Mouse (Mus musculus): ENCODE data around the gene Prkra. TPM values are rescaled to one million over a fixed set of nuclear protein-coding genes. Genes with fewer than 3 reads are reported as not detected.

The Prkra gene
- polyA plus RNA-seq, 1 experiment from 2014 or later, result 26.7 TPM

DNA sequence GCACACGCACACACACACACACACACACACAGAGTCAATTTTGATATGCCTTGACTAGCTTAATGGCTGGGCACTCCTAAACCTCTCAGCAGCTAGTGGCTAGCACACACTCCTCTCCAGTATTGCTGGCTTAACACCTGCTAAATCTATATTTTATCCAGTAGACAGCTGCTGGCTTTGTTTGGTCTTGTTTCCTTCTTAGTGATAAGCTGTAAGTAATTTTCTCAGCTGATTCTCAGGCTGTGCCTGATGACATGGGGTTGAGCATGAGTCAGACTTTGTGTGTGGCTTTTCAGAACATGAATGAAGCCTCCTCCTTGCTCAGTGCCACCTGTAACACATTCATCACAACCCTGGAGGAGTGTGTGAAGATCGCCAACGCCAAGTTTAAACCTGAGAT is 39.2 kb upstream of the Prkra start:
- Histone ChIP-seq H3K27me3 (ENCODE audit: control insufficient read depth, insufficient read depth, low read length) (no peaks in the 10 kb centered on the region), H3K9ac (ENCODE audit: low read length) (no peak overlapping the region), H3K4me2 (replicated peaks; ENCODE audit: low read depth) (no peak overlapping the region), H3K9me3 (ENCODE audit: control insufficient read depth, low read length) (no peaks in the 10 kb centered on the region), H3K27ac (replicated peaks) (no peak overlapping the region), H3K4me3 (ENCODE audit: low read depth, low read length) (no peak overlapping the region), H3K4me1 (replicated peaks; ENCODE audit: control insufficient read depth, insufficient read depth) (no peaks in the 10 kb centered on the region), H3K36me3 (ENCODE audit: control insufficient read depth, insufficient read depth, low read length) (peaks cover 10% of the 10 kb centered on the region)
- WGBS, result 65% methylated on average over 3 of the region's 3 CpGs
- ATAC-seq (ENCODE audit: low FRiP score, low TSS enrichment) (peak; percentile 66), DNase-seq (ENCODE audit: low spot score) (no peak)
- TF ChIP-seq CTCF (IDR thresholded peaks at IDR 0.05; ENCODE audit: low read depth), result no peak
- TF ChIP-seq EP300 (optimal IDR thresholded peaks at IDR 0.05), result no peak

DNA sequence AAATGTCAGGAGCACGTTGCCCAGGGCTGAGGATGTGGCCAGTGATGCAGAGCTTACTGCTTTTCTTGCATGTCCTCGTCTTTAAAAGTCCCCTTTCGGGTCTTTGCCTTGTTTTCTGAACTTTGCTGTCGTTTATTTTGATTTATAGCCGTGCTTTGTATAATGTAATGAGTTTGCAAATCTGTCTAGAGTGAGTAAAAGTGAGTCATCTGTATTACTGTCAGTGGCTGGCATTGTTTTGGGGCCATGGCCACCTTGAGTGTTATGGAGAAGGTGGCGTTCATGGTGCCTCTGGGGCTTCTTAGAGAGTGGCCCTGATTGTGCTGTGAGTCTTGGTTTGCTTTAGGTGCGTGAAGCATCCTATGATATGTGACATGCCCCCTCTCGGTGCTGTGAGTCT is 34.5 kb upstream of the Prkra start:
- TF ChIP-seq CTCF (IDR thresholded peaks at IDR 0.05; ENCODE audit: low read depth), result no peak
- Histone ChIP-seq H3K27ac (replicated peaks) (no peak overlapping the region), H3K9me3 (ENCODE audit: control insufficient read depth, low read length) (no peaks in the 10 kb centered on the region), H3K4me3 (ENCODE audit: low read depth, low read length) (no peak overlapping the region), H3K9ac (ENCODE audit: low read length) (no peak overlapping the region), H3K36me3 (ENCODE audit: control insufficient read depth, insufficient read depth, low read length) (peaks cover 8% of the 10 kb centered on the region), H3K4me1 (replicated peaks; ENCODE audit: control insufficient read depth, insufficient read depth) (no peaks in the 10 kb centered on the region), H3K27me3 (ENCODE audit: control insufficient read depth, insufficient read depth, low read length) (no peaks in the 10 kb centered on the region), H3K4me2 (replicated peaks; ENCODE audit: low read depth) (no peak overlapping the region)
- WGBS, result 82% methylated on average over 8 of the region's 8 CpGs
- ATAC-seq (ENCODE audit: low FRiP score, low TSS enrichment) (no peak), DNase-seq (ENCODE audit: low spot score) (no peak)

DNA sequence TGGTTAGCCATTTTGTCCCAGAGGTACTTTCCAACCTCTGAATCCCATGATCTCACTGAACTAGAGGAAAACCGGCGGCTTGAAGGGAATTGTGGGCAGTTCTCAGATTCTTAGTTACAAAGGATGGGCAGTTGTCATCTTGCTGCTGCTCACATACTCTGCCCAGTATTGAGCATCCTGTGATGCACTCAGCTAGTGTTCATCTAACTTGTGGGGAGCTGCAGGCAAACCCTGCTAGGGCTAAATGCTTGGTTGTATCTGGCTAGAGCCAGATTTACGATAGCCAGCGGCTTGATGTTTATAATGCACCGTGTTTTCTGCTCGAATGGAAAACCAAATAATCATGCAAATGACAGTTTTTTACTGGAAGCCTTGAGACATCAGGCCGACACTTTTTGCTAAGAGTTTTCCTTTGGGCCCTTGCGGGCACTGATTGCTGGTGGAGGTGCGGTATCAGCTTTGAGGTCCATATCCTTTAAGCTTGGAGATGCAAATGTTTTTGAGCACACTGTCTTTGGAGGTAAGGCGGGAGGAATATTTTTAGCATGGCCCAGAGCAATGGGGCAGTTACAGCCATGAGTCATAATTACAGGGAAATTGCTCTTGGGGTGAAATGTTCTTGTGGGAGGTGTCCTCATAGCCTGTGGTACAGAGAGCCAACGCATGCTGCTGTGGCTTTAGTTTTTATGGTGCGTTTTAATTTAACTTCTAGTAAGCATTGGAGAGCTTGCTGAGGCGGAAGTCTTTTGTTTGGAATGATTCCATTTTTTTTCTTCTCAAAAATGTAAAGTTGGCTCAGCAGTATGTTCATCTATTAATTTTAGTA is 28.8 kb upstream of the Prkra start:
- Histone ChIP-seq H3K27ac (replicated peaks) (no peak overlapping the region), H3K27me3 (ENCODE audit: control insufficient read depth, insufficient read depth, low read length) (no peaks in the 10 kb centered on the region), H3K9me3 (ENCODE audit: control insufficient read depth, low read length) (no peaks in the 10 kb centered on the region), H3K4me2 (replicated peaks; ENCODE audit: low read depth) (peak overlapping the region; percentile 75), H3K4me3 (ENCODE audit: low read depth, low read length) (no peak overlapping the region), H3K9ac (ENCODE audit: low read length) (no peak overlapping the region), H3K4me1 (replicated peaks; ENCODE audit: control insufficient read depth, insufficient read depth) (no peaks in the 10 kb centered on the region), H3K36me3 (ENCODE audit: control insufficient read depth, insufficient read depth, low read length) (no peaks in the 10 kb centered on the region)
- TF ChIP-seq CTCF (IDR thresholded peaks at IDR 0.05; ENCODE audit: low read depth) (no peak), EP300 (optimal IDR thresholded peaks at IDR 0.05) (no peak)
- no peak for DNase-seq (ENCODE audit: low spot score)
- WGBS, result 45% methylated on average over 13 of the region's 13 CpGs
- no peak for ATAC-seq (ENCODE audit: low FRiP score, low TSS enrichment)

DNA sequence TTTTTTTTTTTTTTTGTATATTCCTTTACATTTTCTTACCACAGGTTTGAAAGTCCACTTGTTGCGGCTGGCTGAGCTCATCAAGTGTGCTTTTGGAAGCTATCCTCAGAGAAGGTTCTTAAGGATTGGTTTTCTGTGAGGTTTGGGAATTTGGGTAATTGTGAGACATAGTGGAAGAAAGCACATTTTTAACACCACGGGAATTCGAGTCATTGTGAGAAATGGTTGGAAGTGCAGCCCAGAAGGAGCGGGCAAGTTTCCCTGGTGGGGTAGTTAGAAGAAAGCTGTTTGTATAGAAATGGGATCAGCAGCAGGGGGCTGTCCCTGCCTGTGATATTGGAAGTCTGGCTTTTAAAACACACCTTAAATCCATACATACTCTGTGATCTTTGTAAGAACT is 28.1 kb upstream of the Prkra start:
- peak overlapping the region; percentile 94; the same call in 1 of the 2 replicates for H3K9ac ChIP-seq (ENCODE audit: low read length)
- no peaks in the 10 kb centered on the region for H3K4me1 ChIP-seq (replicated peaks; ENCODE audit: control insufficient read depth, insufficient read depth)
- no peak overlapping the region for H3K27ac ChIP-seq (replicated peaks)
- no peaks in the 10 kb centered on the region for H3K9me3 ChIP-seq (ENCODE audit: control insufficient read depth, low read length)
- H3K27me3 ChIP-seq (ENCODE audit: control insufficient read depth, insufficient read depth, low read length), result no peaks in the 10 kb centered on the region
- no peaks in the 10 kb centered on the region for H3K36me3 ChIP-seq (ENCODE audit: control insufficient read depth, insufficient read depth, low read length)
- 11% methylated on average over 4 of the region's 4 CpGs for WGBS
- no peak for ATAC-seq (ENCODE audit: low FRiP score, low TSS enrichment)
- TF ChIP-seq CTCF (IDR thresholded peaks at IDR 0.05; ENCODE audit: low read depth) (no peak), EP300 (optimal IDR thresholded peaks at IDR 0.05) (no peak)
- DNase-seq (ENCODE audit: low spot score), result no peak
- H3K4me3 ChIP-seq (ENCODE audit: low read depth, low read length), result peak overlapping the region; percentile 76
- peak overlapping the region; percentile 75 for H3K4me2 ChIP-seq (replicated peaks; ENCODE audit: low read depth)

DNA sequence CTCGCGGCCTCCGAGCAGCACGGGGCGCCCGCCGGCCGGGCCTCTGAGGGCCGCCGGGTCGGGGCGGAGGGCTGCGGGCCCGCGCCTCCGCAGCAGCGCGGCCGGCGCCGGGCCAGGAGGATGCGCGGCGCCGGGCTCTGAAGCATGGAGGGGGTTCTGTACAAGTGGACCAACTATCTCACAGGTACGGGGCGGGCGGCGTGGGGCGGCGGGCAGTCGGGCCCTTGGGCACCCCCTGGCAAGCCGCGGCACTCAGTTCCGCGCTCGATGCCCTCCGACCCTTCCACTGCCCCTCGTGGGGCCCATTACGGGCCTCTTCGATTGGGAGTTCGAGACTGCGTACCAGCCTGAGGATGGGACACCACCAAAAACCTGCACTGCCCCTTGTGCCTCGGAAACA is 27.6 kb upstream of the Prkra start:
- peak overlapping the region; percentile 78 for H3K27ac ChIP-seq (replicated peaks)
- H3K36me3 ChIP-seq (ENCODE audit: control insufficient read depth, insufficient read depth, low read length), result no peaks in the 10 kb centered on the region
- H3K4me2 ChIP-seq (replicated peaks; ENCODE audit: low read depth), result peak overlapping the region; percentile 75
- peak overlapping the region; percentile 94 for H3K9ac ChIP-seq (ENCODE audit: low read length)
- ATAC-seq (ENCODE audit: low FRiP score, low TSS enrichment), result peak; percentile 53
- peak overlapping the region; percentile 76 for H3K4me3 ChIP-seq (ENCODE audit: low read depth, low read length)
- no peaks in the 10 kb centered on the region for H3K4me1 ChIP-seq (replicated peaks; ENCODE audit: control insufficient read depth, insufficient read depth)
- whole genome bisulfite sequencing, result 2% methylated on average over 41 of the region's 44 CpGs
- DNase-seq (ENCODE audit: low spot score), result no peak
- no peak for TF ChIP-seq CTCF (IDR thresholded peaks at IDR 0.05; ENCODE audit: low read depth)
- TF ChIP-seq EP300 (optimal IDR thresholded peaks at IDR 0.05), result no peak
- no peaks in the 10 kb centered on the region for H3K9me3 ChIP-seq (ENCODE audit: control insufficient read depth, low read length)
- H3K27me3 ChIP-seq (ENCODE audit: control insufficient read depth, insufficient read depth, low read length), result no peaks in the 10 kb centered on the region

DNA sequence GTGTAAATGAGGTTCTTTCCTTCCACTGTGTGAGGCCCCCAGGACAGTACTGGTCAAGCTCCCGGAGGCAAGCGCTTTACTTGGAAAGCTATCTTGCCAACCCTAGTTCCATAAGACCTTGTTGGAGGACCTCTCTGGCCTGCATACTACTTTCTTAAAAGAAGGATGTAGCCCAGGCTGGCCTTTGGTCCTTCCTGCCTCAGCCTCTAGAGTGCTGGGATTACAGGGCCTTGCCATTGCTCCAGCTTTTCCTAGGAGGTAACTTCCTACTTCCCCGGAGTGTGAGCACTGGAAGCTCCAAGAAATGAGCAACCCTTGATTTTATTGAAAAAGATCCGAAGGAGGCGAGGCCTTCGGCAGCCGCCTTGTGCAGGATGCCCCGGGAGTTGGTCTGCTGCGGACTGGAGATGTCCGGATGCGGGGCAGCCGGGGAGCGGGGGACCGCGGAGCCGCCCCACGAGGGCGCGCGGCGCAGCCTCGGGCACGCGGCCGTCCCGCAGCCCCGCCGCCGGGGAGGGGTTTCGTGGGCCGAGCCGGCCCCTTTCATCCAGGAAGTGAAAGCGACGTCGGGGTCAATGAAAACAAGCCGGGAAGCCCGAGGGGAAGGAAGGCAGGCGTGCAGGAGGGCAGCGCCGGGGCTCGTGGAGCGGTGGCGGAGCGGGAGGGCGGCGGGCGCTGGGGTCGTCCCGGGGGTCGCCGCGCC is 27.1 kb upstream of the Prkra start, which contains the start of gene Plekha3:
TSS of gene Plekha3 (plus strand) at position 557 of the 703 bp plus-strand sequence.
- peak; percentile 84 for ATAC-seq (ENCODE audit: low FRiP score, low TSS enrichment)
- H3K27me3 ChIP-seq (ENCODE audit: control insufficient read depth, insufficient read depth, low read length), result no peaks in the 10 kb centered on the region
- peak within 1 kb of the TSS; percentile 78 for H3K27ac ChIP-seq (replicated peaks)
- peak; percentile 85 for DNase-seq (ENCODE audit: low spot score)
- H3K36me3 ChIP-seq (ENCODE audit: control insufficient read depth, insufficient read depth, low read length), result no peaks in the 10 kb centered on the region
- no peaks in the 10 kb centered on the region for H3K4me1 ChIP-seq (replicated peaks; ENCODE audit: control insufficient read depth, insufficient read depth)
- H3K9ac ChIP-seq (ENCODE audit: low read length), result peak within 1 kb of the TSS; percentile 94
- WGBS, result 4% methylated on average over 45 of the region's 52 CpGs
- peak within 1 kb of the TSS; percentile 75 for H3K4me2 ChIP-seq (replicated peaks; ENCODE audit: low read depth)
- H3K4me3 ChIP-seq (ENCODE audit: low read depth, low read length), result peak within 1 kb of the TSS; percentile 76
- no peaks in the 10 kb centered on the region for H3K9me3 ChIP-seq (ENCODE audit: control insufficient read depth, low read length)
- no peak for TF ChIP-seq CTCF (IDR thresholded peaks at IDR 0.05; ENCODE audit: low read depth)
- TF ChIP-seq EP300 (optimal IDR thresholded peaks at IDR 0.05), result no peak
